Mouse (Mus musculus) G1E (cell line): ENCODE results near the gene Eml3. TPM values are rescaled to one million over a fixed set of nuclear protein-coding genes. Genes with fewer than 3 reads are reported as not detected.
A peak's percentile ranks its signal among the peaks of the same experiment; 100 is the strongest.
"Not testable (repeated sequence)": the region's sequence is repeated elsewhere in the genome, so short reads cannot be mapped to it uniquely, and the experiment has no call there.

Experiments
- ATAC-seq: 2 replicates; pipeline ENCODE4 v1.8.0; 2016; ENCODE audit warnings: mild to moderate bottlenecking; ENCODE audit not compliant: insufficient number of reproducible peaks, poor library complexity, low FRiP score, severe bottlenecking; ENCODE audit errors: extremely low read depth
- DNase-seq: peaks from one replicate; pipeline ENCODE4 v3.0.0; 2012; ENCODE audit warnings: low spot score
- H3K27me3 ChIP-seq: 2 replicates; pipeline ENCODE4 v1.6.1; 2012; ENCODE audit warnings: mild to moderate bottlenecking, low read length, inconsistent platforms; ENCODE audit not compliant: insufficient read depth
- H3K36me3 ChIP-seq: replicated peaks from 2 replicates; pipeline ENCODE3; 2012; ENCODE audit warnings: mild to moderate bottlenecking, inconsistent platforms
- H3K4me1 ChIP-seq: 2 replicates; pipeline ENCODE4 v1.6.1; 2012; ENCODE audit warnings: low read depth, low read length, inconsistent platforms, mixed read lengths; ENCODE audit not compliant: insufficient read depth
- H3K4me3 ChIP-seq: 2 replicates; pipeline ENCODE4 v1.5.1; 2012; ENCODE audit warnings: low read depth, mild to moderate bottlenecking, inconsistent platforms, low read length, moderate library complexity, mixed read lengths
- H3K9me3 ChIP-seq: replicated peaks from 2 replicates; pipeline ENCODE4 v1.6.1; 2012; ENCODE audit warnings: inconsistent platforms
- CTCF ChIP-seq: IDR thresholded peaks from 2 replicates; pipeline ENCODE4 v1.5.1; 2012; ENCODE audit warnings: low read depth, low read length, inconsistent platforms, mixed read lengths
- GATA1 ChIP-seq: IDR thresholded peaks from 2 replicates; pipeline ENCODE4 v1.6.1; 2012; ENCODE audit warnings: borderline replicate concordance, low read length, inconsistent platforms, mixed read lengths
- GATA2 ChIP-seq: IDR thresholded peaks from 2 replicates; pipeline ENCODE4 v1.6.1; 2012; ENCODE audit warnings: low read depth, low read length, inconsistent platforms, borderline replicate concordance
- POLR2AphosphoS5 ChIP-seq: IDR thresholded peaks from 2 replicates; pipeline ENCODE4 v1.6.1; 2012; ENCODE audit warnings: low read depth, low read length, inconsistent platforms; ENCODE audit not compliant: insufficient replicate concordance
- TAL1 ChIP-seq: conservative IDR thresholded peaks from 2 replicates; pipeline ENCODE4 v1.6.1; 2012; ENCODE audit warnings: low read depth, low read length, inconsistent platforms, mixed read lengths
- polyA plus RNA-seq: library from polyadenylated mRNA; stranded (reverse); fragments of >175 nt; gene quantifications from 2 replicates; pipeline ENCODE4 v1.2.3, GENCODE M21; 2012
- total RNA-seq, 2 experiments: library from RNA; stranded (forward) in 1 of 2; stranded (reverse) in 1 of 2; fragments of 200-1000 nt in 1 of 2; fragments of >200 nt in 1 of 2; fragmentation: Nextera tagmentation in 1 of 2; gene quantifications; 2 replicates each; pipeline ENCODE4 v1.2.3; 2014 to 2017

Eml3 gene
- total and polyA plus RNA-seq, 3 experiments: 24.7 to 111 (median 42.5) TPM

DNA sequence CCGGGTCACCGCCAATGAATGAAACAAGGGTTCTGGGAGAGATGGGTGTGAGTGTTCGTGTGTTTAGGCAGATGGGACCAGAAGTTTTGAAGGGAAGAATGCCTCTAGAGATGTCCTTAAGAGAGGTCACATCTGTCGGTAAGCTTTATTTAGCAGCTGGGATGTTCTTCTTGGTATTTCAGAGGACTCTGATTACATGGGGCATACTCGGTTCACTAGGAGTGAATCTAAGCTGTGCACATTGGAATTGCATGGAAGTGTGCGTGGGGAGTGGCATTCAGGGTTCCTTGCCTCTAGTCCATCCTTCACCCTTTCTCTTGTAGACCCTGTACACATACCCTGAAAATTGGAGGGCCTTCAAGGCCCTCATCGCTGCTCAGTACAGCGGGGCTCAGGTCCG lies 38.5 kb downstream of the Eml3 start:
- peaks cover 91% of the 10 kb centered on the region for H3K36me3 ChIP-seq

DNA sequence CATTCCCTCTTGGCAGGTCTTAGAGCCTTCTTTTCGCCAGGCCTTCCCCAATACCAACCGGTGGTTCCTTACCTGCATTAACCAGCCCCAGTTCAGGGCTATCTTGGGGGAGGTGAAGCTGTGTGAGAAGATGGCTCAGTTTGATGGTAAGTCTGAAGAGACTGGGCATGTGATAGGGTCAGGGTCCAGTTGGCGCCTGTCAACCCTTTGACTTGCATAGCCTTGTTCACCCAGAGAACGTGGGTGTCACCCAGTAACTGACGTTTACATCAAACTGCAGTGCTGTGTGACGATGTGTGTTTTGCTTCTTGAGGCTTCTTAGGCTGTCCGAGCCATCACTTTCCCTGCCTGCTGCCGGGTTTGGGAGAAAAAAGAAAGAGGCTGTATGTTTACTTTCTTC lies 43.1 kb downstream of the Eml3 start:
- not testable (repeated sequence) for DNase-seq, H3K9me3 ChIP-seq, ATAC-seq, H3K27me3 ChIP-seq
- H3K4me1 ChIP-seq: peaks cover 82% of the 10 kb centered on the region
- peaks cover 98% of the 10 kb centered on the region for H3K36me3 ChIP-seq
- peak overlapping the region; percentile 38; the same call in 1 of the 2 replicates for H3K4me3 ChIP-seq

More for the DNA sequence above, 38.5 kb downstream of the Eml3 start:
- ATAC-seq: no peak
- no peaks in the 10 kb centered on the region for H3K9me3 ChIP-seq
- TF ChIP-seq POLR2AphosphoS5 (no peak), TAL1 (no peak), CTCF (no peak), GATA1 (no peak), GATA2 (no peak)
- no peak for DNase-seq
- no peaks in the 10 kb centered on the region for H3K27me3 ChIP-seq
- peak overlapping the region; percentile 82 for H3K4me3 ChIP-seq
- H3K4me1 ChIP-seq: peaks cover 69% of the 10 kb centered on the region

DNA sequence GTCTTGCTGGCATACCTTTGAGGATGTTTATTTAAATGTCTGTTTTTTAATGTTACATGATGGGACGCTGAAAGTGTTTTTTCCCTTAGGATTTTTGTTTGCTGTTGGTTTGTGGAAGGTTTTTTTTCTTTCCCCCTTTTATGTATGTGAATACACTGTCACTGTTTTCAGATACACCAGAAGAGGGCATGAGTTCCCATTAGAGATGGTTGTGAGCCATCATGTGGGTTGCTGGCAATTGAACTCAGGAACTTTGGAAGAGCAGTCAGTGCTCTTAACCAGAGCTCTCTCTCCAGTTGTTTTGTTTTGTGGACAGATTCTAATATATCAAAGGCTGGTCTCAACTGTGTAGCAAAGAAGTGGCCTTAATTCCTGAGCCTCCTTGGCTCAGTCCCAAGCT lies 45.3 kb downstream of the Eml3 start:
- Histone ChIP-seq H3K36me3 (peaks cover 99% of the 10 kb centered on the region), H3K4me1 (peaks cover 88% of the 10 kb centered on the region), H3K4me3 (peak overlapping the region; percentile 13; the same call in 1 of the 2 replicates), H3K9me3 (no peaks in the 10 kb centered on the region), H3K27me3 (no peaks in the 10 kb centered on the region)
- DNase-seq: no peak
- no peak for TF ChIP-seq GATA2
- TF ChIP-seq CTCF: no peak
- TF ChIP-seq POLR2AphosphoS5: no peak
- no peak for TF ChIP-seq GATA1
- no peak for TF ChIP-seq TAL1
- ATAC-seq: no peak

DNA sequence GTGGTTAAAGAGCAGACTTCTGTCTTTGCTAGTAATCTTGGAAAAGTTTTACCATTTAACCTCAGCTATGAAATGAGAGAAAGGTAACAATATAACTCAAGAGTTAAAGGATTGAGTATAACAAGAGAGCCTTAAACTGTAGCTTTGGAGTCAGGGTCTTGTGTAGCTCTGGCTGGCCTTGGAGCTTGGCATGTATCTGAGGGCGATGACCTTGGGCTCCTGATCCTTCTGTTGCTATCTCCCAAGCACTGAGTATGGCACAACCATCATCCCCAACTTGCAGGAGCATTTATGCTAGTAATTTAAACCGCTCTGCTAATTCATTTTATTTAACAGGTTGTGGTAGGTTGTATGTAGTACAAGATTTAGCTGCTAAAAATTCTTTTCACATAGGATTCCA lies 46.1 kb downstream of the Eml3 start:
- Histone ChIP-seq H3K4me1 (peaks cover 88% of the 10 kb centered on the region), H3K4me3 (no peak overlapping the region), H3K9me3 (no peaks in the 10 kb centered on the region), H3K27me3 (no peaks in the 10 kb centered on the region), H3K36me3 (peaks cover 99% of the 10 kb centered on the region)
- no peak for DNase-seq
- no peak for ATAC-seq
- TF ChIP-seq CTCF (no peak), TAL1 (no peak), POLR2AphosphoS5 (no peak), GATA2 (no peak), GATA1 (no peak)

DNA sequence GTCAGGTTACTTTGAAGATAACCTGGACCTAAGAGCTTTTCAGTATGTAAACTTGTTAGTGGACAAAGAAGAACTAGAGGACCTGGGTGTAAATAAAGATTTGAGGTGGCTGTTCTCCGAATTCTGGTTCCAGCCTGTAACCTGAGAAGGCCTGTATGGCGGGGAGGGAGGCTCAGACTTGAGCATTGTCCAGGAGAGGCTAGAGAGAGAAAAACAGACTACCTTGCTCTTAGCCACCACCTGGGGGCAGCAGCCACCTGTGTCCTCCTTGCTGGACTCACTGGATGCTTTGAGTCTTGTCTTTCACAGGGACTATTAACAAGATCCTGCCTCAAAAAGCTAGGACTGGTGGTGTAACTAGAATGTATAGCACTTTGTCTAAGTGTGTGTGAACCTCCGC lies 47.2 kb downstream of the Eml3 start:
- peaks cover 88% of the 10 kb centered on the region for H3K4me1 ChIP-seq
- DNase-seq (no peak), ATAC-seq (no peak)
- H3K36me3 ChIP-seq: peaks cover 98% of the 10 kb centered on the region
- no peak overlapping the region for H3K4me3 ChIP-seq
- H3K9me3 ChIP-seq: no peaks in the 10 kb centered on the region
- H3K27me3 ChIP-seq: no peaks in the 10 kb centered on the region
- TF ChIP-seq GATA2: no peak
- peak; percentile 47; the same call in 1 of the 2 replicates for TF ChIP-seq CTCF
- TF ChIP-seq TAL1: no peak
- no peak for TF ChIP-seq GATA1

DNA sequence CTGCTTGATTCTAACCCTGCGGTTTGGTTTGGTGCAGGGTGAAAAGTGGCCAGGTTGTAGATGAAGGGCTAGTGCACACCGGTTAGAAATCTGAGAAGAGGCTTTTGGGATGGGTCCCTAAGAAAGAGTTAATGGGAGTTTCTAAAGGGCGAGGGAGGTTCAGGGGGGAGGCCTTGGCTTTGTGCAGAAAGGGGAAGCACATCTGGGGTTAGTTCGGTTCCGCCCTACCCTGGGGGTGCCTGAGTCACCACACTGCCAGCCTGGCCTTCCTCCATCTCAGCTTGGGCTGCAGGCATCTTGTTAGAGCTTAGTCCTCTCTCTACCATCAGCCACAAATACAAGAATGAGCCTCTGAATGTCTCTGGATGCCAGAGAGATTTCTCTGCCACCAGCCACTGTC lies 51.4 kb downstream of the Eml3 start:
- ATAC-seq: peak; percentile 37; the same call in 1 of the 2 replicates
- Histone ChIP-seq H3K36me3 (peaks cover 71% of the 10 kb centered on the region), H3K4me3 (no peak overlapping the region), H3K27me3 (no peaks in the 10 kb centered on the region), H3K4me1 (peaks cover 83% of the 10 kb centered on the region), H3K9me3 (no peaks in the 10 kb centered on the region)
- TF ChIP-seq POLR2AphosphoS5: no peak
- TF ChIP-seq GATA2: no peak
- no peak for TF ChIP-seq GATA1
- TF ChIP-seq TAL1: no peak
- peak; percentile 57 for DNase-seq
